Mouse (Mus musculus): Measurements from ENCODE around the gene 1700020A23Rik.

The 1700020A23Rik gene

GRCm38 (mm10) chr2:130451086-130451726 lies 46.1 kb downstream of the 1700020A23Rik start:
- no peak for DNase-seq

GRCm38 (mm10) chr2:130451727-130452090 lies 46.6 kb downstream of the 1700020A23Rik start:
- no peak for DNase-seq

GRCm38 (mm10) chr2:130452266-130452665 lies 47.2 kb downstream of the 1700020A23Rik start:
- DNase-seq, result no peak

GRCm38 (mm10) chr2:130453421-130453820 lies 48.4 kb downstream of the 1700020A23Rik start:
- DNase-seq, result no peak

- DNase-seq, result no peak
Measured at GRCm38 (mm10) chr2:130454748-130455370, 49.8 kb downstream of the 1700020A23Rik start.
